Mouse (Mus musculus): ENCODE data around the gene Cd300e. TPM values are rescaled to one million over a fixed set of nuclear protein-coding genes. Genes with fewer than 3 reads are reported as not detected.
"Not testable (repeated sequence)": the region's sequence is repeated elsewhere in the genome, so short reads cannot be mapped to it uniquely, and the experiment has no call there.

Cd300e gene
- total RNA-seq, 1 experiment from 2014 or later, result not detected

- ATAC-seq (replicated peaks; ENCODE audit: low read depth, poor library complexity, severe bottlenecking), result peak; percentile 82
These were observed 21.6 kb upstream of the Cd300e start for GRCm38 (mm10) chr11:115083376-115084139.

- ATAC-seq (replicated peaks; ENCODE audit: low read depth, poor library complexity, severe bottlenecking), result no peak
These were observed 20.2 kb upstream of the Cd300e start for GRCm38 (mm10) chr11:115082196-115082595.

- no peak for ATAC-seq (replicated peaks; ENCODE audit: low read depth, poor library complexity, severe bottlenecking)
These were observed 19.4 kb upstream of the Cd300e start for GRCm38 (mm10) chr11:115081373-115081772.

DNA sequence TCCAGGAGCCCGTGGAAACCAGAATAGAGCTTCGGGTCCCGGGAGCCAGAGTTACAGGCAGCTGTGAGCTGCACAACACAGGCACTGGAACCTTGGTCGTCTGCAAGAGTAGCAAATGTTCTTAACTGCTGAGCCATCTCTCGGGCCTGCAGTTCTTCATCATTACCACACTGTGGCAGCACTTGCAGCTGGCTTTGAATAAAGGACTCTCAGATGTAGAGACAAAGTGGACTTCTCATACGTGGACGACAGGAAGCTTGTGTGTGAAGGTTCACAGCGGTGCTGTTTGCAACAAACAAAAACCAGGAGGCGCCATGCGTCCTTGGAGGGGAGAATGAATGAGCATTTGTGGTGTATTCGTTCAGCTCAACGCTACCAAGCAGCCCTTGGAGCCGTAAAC lies 18.9 kb upstream of the Cd300e start:
- ATAC-seq (replicated peaks; ENCODE audit: low read depth, poor library complexity, severe bottlenecking), result peak; percentile 76

- ATAC-seq (replicated peaks; ENCODE audit: low read depth, poor library complexity, severe bottlenecking), result no peak
These were observed 16.7 kb upstream of the Cd300e start for GRCm38 (mm10) chr11:115078680-115079079.

- no peak for ATAC-seq (replicated peaks; ENCODE audit: low read depth, poor library complexity, severe bottlenecking)
These were observed 15.5 kb upstream of the Cd300e start for GRCm38 (mm10) chr11:115077436-115077835.

DNA sequence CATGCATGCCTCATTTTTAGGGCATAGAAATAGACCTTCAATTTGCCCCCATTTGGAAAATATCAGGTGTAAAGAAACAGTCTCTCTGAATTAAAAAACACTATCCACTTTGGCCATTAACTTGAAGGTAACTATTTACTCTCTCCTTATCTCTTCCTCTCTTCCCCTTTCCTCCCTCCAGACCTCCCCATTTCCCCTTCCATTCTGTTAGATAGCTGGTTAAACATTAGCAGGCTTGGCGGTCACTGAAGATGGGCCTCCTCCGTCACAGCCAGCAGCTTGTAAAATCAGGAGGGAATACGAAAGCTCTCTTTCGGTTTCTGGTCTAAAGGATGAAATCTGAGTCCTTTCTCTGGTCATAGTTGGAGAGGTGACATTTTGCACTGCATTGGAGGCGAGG lies 13.9 kb upstream of the Cd300e start:
- no peak for ATAC-seq (replicated peaks; ENCODE audit: low read depth, poor library complexity, severe bottlenecking)

DNA sequence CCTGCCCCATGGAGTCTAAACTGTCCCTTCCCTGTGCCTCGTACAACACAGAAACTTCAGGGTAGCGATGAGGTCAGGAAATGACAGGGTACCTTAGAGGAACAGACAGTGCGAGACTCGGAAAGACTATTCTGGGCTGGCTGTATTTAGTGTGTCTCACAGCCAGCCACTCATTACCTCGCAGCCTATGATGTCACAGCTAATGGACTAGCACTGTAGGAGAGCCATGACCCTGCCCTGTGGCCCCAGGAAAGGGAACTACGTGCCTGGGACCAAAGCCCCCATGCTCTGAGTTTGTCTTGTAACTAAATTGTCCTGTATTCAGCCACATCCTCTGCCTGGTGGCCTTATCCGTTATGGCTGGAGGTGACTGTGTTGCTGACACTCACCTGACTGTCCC lies 13.4 kb upstream of the Cd300e start:
- no peak for ATAC-seq (replicated peaks; ENCODE audit: low read depth, poor library complexity, severe bottlenecking)

DNA sequence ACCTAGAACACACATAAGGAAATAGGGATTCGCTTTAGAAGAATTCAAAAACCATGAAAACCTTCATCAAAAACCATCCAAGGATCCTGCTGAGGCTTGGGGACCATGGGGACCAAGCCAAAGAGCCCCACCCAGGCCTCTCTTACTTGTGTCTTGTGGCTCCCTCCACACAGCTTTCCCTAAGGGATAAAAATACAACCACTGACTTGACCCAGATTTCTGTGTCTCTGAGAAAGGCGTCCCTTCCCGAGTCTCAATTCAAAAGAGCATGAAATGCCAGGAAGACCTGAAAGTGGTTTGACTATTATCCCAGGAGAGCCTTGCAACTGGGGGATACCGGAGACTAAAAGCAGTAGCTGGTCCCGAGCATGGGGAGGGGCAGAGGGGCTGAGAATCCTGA lies 11.0 kb upstream of the Cd300e start:
- ATAC-seq (replicated peaks; ENCODE audit: low read depth, poor library complexity, severe bottlenecking), result no peak

DNA sequence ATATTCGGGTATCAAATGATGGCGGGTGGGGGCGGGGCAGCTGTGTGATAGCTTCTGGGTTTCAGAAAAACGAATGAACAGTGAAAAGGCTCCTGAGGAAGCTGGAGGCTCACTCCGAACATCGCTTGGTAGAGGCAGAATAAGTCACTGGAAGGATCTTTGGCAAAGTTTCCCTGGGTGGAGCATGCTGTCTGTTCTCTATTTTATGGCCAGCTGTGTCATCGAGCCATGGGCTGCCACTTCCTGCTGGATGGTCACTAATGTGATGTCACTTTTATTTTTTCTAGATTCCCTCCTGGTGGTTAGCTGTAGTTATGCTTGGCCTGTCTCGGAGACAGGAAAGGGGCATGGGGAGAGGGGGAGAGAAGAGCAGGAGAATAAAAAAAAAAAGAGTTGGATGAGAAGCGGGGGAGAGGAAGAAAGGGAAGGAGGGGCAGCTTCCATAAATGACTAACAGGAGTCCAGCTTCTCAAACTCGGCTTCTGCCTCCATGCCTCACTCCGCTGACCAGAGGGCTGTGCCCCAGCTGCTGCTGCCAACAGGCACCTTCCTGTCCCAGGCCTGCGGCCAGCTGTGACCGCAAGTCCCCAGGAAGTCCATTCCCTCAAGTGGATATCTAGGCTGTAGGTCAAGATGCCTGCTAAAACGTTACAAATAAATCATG lies 9.8 kb upstream of the Cd300e start:
- ATAC-seq (replicated peaks; ENCODE audit: low read depth, poor library complexity, severe bottlenecking), result peak; percentile 79

DNA sequence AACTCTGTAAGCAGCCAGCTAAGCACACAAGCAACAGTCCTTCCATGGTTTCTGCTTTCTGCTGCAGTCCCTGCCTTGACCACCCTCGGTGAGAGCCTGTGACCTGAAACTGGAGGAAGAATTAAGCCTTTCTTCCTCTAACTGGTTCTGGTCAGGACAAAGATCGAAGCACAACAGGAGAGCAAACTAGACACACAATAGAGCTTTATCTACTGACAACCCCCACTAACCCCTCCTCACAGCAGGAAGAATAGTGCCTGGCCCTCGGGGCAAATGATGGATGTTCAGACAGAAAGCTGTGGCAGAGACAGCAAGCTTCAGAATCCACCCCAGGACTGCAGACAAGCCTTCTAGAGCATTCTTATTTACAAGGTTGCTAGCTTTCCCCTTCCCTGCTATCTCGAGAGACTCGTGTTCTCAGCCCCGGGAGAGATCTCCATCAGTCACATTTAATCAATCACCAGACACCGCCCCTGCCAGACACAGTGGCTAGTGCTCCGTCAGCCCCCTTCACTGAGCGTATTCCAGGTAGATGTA lies 9.1 kb upstream of the Cd300e start:
- no peak for ATAC-seq (replicated peaks; ENCODE audit: low read depth, poor library complexity, severe bottlenecking)

- ATAC-seq (replicated peaks; ENCODE audit: low read depth, poor library complexity, severe bottlenecking), result peak; percentile 45
These were observed 4.8 kb upstream of the Cd300e start for GRCm38 (mm10) chr11:115066768-115067167.

GRCm38 (mm10) chr11:115059797-115060196 lies 2.2 kb downstream of the Cd300e start:
- no peak for ATAC-seq (replicated peaks; ENCODE audit: low read depth, poor library complexity, severe bottlenecking)

DNA sequence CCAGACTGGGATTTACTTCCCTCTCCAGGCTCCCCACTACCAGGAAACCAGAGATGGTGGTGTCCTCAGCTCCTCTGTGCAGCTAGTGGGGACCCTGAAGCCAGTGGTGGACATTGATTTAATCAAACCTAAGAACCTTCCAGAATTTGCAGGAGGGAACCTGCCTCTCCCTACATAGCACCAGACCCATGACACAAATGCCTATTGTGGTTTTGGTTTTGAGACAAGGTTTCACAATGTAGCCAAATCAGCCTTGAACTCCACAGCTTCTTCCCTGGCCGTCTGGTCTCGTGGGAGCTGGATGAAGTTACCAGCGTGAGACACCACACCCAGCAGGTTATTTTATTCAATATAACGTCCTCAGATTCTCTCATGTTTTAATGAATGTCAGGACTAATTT lies 3.3 kb downstream of the Cd300e start:
- ATAC-seq (replicated peaks; ENCODE audit: low read depth, poor library complexity, severe bottlenecking), result no peak

DNA sequence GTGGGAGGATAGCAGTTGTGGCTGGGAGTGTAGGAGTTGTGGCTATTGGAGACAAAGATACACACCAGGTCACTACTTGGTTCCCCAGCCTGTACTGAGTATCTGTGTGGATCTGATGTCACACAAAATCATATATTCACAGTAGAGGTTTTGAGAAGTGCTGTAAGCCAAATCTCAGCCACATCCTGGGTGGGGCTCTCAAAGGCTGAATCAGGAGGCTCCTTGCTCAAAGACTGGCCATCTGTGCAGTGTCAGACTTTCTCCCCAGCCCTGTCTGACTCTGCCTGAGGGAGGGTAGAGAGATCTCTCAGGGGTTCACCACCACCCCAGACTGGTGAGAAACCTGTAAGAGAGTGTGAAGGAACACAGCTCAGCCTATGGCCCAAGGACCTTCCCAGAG lies 7.4 kb downstream of the Cd300e start:
- no peak for ATAC-seq (replicated peaks; ENCODE audit: low read depth, poor library complexity, severe bottlenecking)

DNA sequence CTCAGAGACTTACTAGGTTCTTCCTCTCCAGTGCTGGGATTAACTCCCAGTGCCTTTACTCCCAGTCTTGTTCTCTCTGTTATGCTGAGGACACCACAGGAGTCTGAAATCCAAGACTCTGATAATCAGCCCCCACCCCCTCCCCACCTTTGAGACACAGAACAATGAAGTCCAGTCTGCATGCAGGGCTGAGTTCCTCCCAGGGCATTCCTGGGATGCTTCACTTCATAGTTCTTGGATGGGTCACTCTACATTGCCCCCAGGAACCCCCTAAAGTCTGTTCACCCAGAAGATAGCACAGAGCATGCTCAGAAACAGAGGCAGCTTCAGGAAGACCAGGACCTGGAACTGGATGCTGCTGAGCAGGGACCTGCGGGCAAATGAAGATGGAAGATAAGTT lies 9.0 kb downstream of the Cd300e start:
- ATAC-seq (replicated peaks; ENCODE audit: low read depth, poor library complexity, severe bottlenecking), result no peak

- peak; percentile 86 for ATAC-seq (replicated peaks; ENCODE audit: low read depth, poor library complexity, severe bottlenecking)
These were observed 9.8 kb downstream of the Cd300e start for GRCm38 (mm10) chr11:115052206-115052605.

DNA sequence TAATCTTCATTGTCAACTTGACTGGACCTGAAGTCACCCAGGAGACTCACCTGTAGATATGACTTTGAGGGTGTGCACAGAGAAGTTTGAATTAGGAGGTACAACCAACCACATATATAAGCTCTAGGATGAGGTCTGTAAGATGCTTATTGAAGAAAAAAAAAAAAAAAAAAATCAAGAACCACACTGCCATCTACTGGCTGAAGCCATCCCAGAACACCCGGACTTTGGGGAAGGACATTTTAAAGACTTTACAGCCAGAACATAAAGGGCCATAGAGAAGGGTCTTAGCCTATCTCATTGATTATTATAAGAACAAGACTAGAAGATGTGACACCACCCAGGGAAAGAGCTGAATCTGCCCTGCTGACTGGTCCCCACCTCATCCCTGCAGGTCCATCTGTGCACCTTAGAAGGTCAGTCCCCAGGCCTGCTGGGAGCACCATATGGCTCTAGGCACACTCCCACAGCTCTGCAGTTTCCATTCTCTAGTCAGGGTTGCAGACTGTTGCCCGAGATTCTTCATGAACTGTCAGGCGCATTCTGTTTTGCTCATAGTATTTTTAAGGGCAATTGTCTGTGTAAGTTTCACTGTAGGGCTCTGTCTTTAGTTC lies 12.6 kb downstream of the Cd300e start:
- 0 out of 2 replicates have a peak, but pooled peaks have one; percentile 46 for ATAC-seq (replicated peaks; ENCODE audit: low read depth, poor library complexity, severe bottlenecking)

DNA sequence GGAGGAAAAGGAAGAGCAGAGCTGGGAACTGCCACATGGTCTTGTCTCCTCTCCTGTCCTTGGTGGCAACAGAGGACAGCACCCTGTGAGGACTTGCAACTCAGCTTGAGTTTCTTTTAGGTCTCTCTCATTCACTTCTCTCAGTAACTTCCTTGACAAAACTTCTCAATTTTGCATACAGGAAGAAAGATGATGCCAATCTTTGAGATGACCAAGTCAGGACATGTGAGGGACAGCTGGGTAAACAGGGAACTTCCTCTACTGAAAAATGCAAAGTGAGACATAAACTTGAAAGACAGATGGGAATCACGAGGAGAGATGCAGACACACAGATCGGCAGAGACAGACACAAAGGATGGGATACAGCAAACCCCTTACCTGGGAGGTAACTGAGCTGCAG lies 13.7 kb downstream of the Cd300e start, which contains the start of gene Cd300ld3:
TSS of gene Cd300ld3 (minus strand) at position 151 of the 400 bp plus-strand sequence.
- ATAC-seq (replicated peaks; ENCODE audit: low read depth, poor library complexity, severe bottlenecking), result no peak

DNA sequence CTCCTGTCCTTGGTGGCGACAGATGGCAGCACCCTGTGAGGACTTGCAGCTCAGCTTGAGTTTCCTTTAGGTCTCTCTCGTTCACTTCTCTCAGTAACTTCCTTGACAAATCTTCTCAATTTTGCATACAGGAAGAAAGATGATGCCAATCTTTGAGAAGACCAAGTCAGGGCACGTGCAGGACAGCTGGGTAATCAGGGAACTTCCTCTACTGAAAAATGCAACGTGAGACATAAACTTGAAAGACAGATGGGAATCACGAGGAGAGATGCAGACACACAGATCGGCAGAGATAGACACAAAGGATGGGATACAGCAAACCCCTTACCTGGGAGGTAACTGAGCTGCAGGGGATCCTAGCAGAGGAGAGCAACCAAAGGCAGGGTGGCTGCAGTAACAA lies 24.3 kb downstream of the Cd300e start, which contains the start of gene Cd300ld5:
TSS of gene Cd300ld5 (minus strand) at position 101 of the 400 bp plus-strand sequence.
- ATAC-seq (replicated peaks; ENCODE audit: low read depth, poor library complexity, severe bottlenecking), result not testable (repeated sequence)

DNA sequence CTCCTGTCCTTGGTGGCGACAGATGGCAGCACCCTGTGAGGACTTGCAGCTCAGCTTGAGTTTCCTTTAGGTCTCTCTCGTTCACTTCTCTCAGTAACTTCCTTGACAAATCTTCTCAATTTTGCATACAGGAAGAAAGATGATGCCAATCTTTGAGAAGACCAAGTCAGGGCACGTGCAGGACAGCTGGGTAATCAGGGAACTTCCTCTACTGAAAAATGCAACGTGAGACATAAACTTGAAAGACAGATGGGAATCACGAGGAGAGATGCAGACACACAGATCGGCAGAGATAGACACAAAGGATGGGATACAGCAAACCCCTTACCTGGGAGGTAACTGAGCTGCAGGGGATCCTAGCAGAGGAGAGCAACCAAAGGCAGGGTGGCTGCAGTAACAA lies 35.1 kb downstream of the Cd300e start, which contains the start of gene Cd300ld4:
TSS of gene Cd300ld4 (minus strand) at position 101 of the 400 bp plus-strand sequence.
- ATAC-seq (replicated peaks; ENCODE audit: low read depth, poor library complexity, severe bottlenecking), result not testable (repeated sequence)
